Mouse (Mus musculus) lung, embryonic 15.5 days (tissue): ENCODE results near the gene Tubgcp3. TPM values are rescaled to one million over a fixed set of nuclear protein-coding genes. Genes with fewer than 3 reads are reported as not detected.
"Not testable (repeated sequence)": the region's sequence is repeated elsewhere in the genome, so short reads cannot be mapped to it uniquely, and the experiment has no call there.

Experiments
- ATAC-seq: fragments of 200-750 bp; cut with Nextera tagmentation; 2 replicates; pipeline ENCODE4 v1.8.0; 2017; ENCODE audit warnings: moderate number of reproducible peaks, borderline replicate concordance; ENCODE audit not compliant: low FRiP score, low TSS enrichment; ENCODE audit errors: extremely low read depth
- H3K27ac ChIP-seq: fragments of 300-500 bp; sonication (generic); 2 replicates; pipeline ENCODE4 v1.5.1; 2015; ENCODE audit warnings: moderate library complexity, mild to moderate bottlenecking, inconsistent platforms
- H3K27me3 ChIP-seq: fragments of 300-500 bp; sonication (generic); 2 replicates; pipeline ENCODE4 v1.6.1; 2015; ENCODE audit warnings: inconsistent platforms
- H3K36me3 ChIP-seq: fragments of 300-500 bp; sonication (generic); 2 replicates; pipeline ENCODE4 v1.6.1; 2015; ENCODE audit warnings: inconsistent platforms
- H3K4me1 ChIP-seq: fragments of 300-500 bp; sonication (generic); 2 replicates; pipeline ENCODE4 v1.6.1; 2015; ENCODE audit warnings: inconsistent platforms
- H3K4me2 ChIP-seq: fragments of 300-500 bp; sonication (generic); 2 replicates; pipeline ENCODE4 v1.6.1; 2015; ENCODE audit warnings: inconsistent platforms, mild to moderate bottlenecking, moderate library complexity
- H3K4me3 ChIP-seq: fragments of 300-500 bp; sonication (generic); 2 replicates; pipeline ENCODE4 v1.5.1; 2015; ENCODE audit warnings: mild to moderate bottlenecking, inconsistent platforms
- H3K9ac ChIP-seq: fragments of 300-500 bp; sonication (generic); 2 replicates; pipeline ENCODE4 v1.6.1; 2015; ENCODE audit warnings: inconsistent platforms
- H3K9me3 ChIP-seq: fragments of 300-500 bp; sonication (generic); 2 replicates; pipeline ENCODE4 v1.6.1; 2016; ENCODE audit warnings: inconsistent platforms
- WGBS: fragments of 180-500 bp; shearing (Covaris S2); methylation state at CpG from one replicate; pipeline ENCODE4 v1.1.7; 2015; 5-methylcytosine and 5-hydroxymethylcytosine counted together
- polyA plus RNA-seq: library from polyadenylated mRNA; unstranded; fragments of >200 nt; fragmentation: Nextera tagmentation; extraction: Ambion mirVana; gene quantifications from 2 replicates; pipeline ENCODE4 v1.2.1, GENCODE M21; 2015

Tubgcp3 gene
- polyA plus RNA-seq, 1 experiment from 2014 or later = 45.6 TPM

DNA sequence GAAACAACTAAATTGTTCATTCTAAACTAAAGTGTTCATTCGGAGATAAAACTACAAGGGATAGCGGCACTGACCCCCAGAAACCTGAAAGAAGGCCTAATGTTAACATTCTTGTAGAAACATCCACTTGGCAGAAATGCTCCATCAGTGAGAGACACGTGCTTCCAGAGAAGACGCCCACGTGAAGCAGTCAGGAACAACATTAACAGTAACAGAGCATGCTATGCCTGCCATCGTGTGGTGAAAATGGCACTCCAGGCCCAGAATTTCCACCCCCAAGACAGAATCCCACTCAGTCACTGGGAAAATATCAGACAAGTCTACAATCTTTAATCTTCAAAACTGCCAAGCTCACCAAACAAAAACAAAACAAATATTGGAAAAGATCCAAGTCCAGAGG lies 3.2 kb downstream of the Tubgcp3 start:
- 85% methylated on average over 6 of the region's 6 CpGs for WGBS
- no peak overlapping the region for H3K4me3 ChIP-seq

DNA sequence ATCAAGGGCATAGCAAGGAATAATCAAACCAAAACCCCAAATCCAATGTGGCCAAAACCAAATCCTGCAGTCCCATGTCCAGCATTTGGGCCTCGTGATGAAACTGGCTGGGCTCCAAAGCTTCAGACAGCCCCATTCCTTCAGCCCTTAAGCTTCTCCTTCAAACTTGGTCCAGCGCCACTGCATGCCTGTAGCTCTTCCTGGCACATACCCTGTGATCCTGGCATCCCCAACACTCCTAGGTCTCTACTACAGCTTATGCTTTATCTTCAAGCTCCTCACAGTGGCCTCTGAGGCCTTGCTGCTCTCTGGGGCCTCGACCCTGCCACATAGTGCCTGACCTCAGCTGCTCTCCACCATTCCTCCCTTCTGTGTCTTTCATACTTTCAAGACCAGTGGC lies 5.5 kb downstream of the Tubgcp3 start:
- WGBS = 73% methylated on average over 3 of the region's 3 CpGs
- H3K27ac ChIP-seq, H3K9ac ChIP-seq, H3K4me2 ChIP-seq, ATAC-seq, H3K4me3 ChIP-seq, H3K4me1 ChIP-seq, H3K27me3 ChIP-seq, H3K36me3 ChIP-seq, H3K9me3 ChIP-seq: not testable (repeated sequence)

More for the DNA sequence above, 3.2 kb downstream of the Tubgcp3 start:
- no peak overlapping the region for H3K9ac ChIP-seq
- H3K4me2 ChIP-seq = no peak overlapping the region
- 0 out of 2 replicates have a peak, but pooled peaks cover 3% of the 10 kb centered on the region for H3K27me3 ChIP-seq
- H3K27ac ChIP-seq = no peak overlapping the region
- ATAC-seq = no peak
- H3K9me3 ChIP-seq = no peaks in the 10 kb centered on the region
- H3K36me3 ChIP-seq = no peaks in the 10 kb centered on the region
- H3K4me1 ChIP-seq = peaks cover 16% of the 10 kb centered on the region; the same call in 1 of the 2 replicates

- H3K4me3 ChIP-seq = no peak overlapping the region
- no peaks in the 10 kb centered on the region for H3K9me3 ChIP-seq
- 67% methylated on average over 5 of the region's 5 CpGs for WGBS
- no peak overlapping the region for H3K9ac ChIP-seq
- no peaks in the 10 kb centered on the region for H3K4me1 ChIP-seq
- no peaks in the 10 kb centered on the region for H3K27me3 ChIP-seq
- no peak overlapping the region for H3K4me2 ChIP-seq
- peaks cover 16% of the 10 kb centered on the region; the same call in 1 of the 2 replicates for H3K36me3 ChIP-seq
- no peak overlapping the region for H3K27ac ChIP-seq
- no peak for ATAC-seq
Measured at GRCm38 (mm10) chr8:12663105-12663456, 9.0 kb downstream of the Tubgcp3 start.

DNA sequence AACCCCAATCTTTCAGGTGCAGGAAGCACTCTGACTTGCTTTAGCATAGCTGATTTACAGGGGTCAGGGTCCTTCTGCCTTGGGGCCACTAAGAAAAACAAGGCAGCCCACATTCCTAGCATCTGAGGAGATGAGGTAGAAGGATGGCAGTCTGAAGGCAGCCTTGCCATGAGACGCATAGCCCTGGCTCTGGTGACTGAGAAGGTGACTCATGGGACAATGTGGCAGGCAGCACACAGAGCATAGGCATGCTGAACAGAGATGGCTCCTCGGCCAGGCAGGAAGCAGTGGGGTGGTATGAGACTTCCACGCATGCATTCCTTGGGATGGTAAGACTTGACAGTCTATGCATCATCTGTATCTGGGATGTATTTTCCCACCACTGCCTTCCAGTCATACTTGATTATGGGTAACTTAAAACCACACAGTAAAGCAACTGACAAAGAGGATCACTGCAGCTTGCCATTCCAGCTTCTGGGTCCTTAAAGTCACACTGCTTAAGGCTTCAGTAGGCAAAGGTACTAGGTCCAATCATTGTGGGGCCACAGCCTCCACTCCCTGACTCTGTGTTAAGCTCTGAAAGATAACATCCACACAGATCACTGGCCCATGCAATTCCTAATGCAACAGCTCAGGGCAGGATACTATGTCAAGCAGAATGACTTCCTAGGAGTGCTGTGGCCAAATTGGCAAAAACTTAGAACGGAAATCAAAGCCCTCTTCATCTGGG lies 9.5 kb downstream of the Tubgcp3 start:
- WGBS = 90% methylated on average over 4 of the region's 4 CpGs
- H3K36me3 ChIP-seq = peaks cover 22% of the 10 kb centered on the region
- no peak for ATAC-seq
- H3K27me3 ChIP-seq = no peaks in the 10 kb centered on the region
- H3K9ac ChIP-seq = no peak overlapping the region
- H3K4me2 ChIP-seq = no peak overlapping the region
- H3K4me1 ChIP-seq = no peaks in the 10 kb centered on the region
- no peak overlapping the region for H3K27ac ChIP-seq
- H3K9me3 ChIP-seq = no peaks in the 10 kb centered on the region
- no peak overlapping the region for H3K4me3 ChIP-seq

DNA sequence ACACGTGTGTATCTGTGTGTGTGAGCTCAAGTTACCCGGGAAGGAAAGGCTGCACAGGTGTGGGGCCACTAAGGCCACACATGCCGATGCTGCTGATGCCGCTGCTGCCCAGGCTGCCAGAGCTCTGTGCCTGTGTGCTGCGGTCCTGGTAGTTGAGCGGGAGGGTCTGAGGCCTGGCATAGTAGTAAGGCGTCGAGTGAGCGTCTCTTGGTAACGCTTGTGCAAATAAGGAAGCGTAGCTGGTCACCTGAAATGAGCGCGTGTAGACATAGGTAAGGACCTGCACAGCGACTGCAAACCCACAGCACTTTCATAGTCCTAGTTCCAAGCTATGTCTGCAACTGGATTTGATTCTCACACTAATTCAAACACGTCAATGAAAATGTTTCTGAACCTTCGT lies 14.6 kb downstream of the Tubgcp3 start:
- ATAC-seq = no peak
- 83% methylated on average over 16 of the region's 16 CpGs for WGBS
- H3K36me3 ChIP-seq = peaks cover 68% of the 10 kb centered on the region
- H3K9ac ChIP-seq = no peak overlapping the region
- no peak overlapping the region for H3K4me3 ChIP-seq
- no peak overlapping the region for H3K4me2 ChIP-seq
- no peaks in the 10 kb centered on the region for H3K27me3 ChIP-seq
- no peaks in the 10 kb centered on the region for H3K9me3 ChIP-seq
- no peak overlapping the region for H3K27ac ChIP-seq
- H3K4me1 ChIP-seq = no peaks in the 10 kb centered on the region

GRCm38 (mm10) chr8:12651246-12651645 lies 20.8 kb downstream of the Tubgcp3 start:
- WGBS = 83% methylated on average over 4 of the region's 4 CpGs
- no peak for ATAC-seq
- H3K36me3 ChIP-seq = peaks cover 81% of the 10 kb centered on the region
- H3K27ac ChIP-seq = no peak overlapping the region
- no peaks in the 10 kb centered on the region for H3K27me3 ChIP-seq
- no peak overlapping the region for H3K4me2 ChIP-seq
- H3K9ac ChIP-seq = no peak overlapping the region
- no peaks in the 10 kb centered on the region for H3K9me3 ChIP-seq
- H3K4me3 ChIP-seq = no peak overlapping the region
- H3K4me1 ChIP-seq = no peaks in the 10 kb centered on the region

GRCm38 (mm10) chr8:12650495-12650894 lies 21.6 kb downstream of the Tubgcp3 start:
- Histone ChIP-seq H3K4me2 (no peak overlapping the region), H3K4me3 (no peak overlapping the region), H3K27ac (no peak overlapping the region), H3K36me3 (peaks cover 77% of the 10 kb centered on the region), H3K9me3 (no peaks in the 10 kb centered on the region), H3K4me1 (no peaks in the 10 kb centered on the region), H3K27me3 (no peaks in the 10 kb centered on the region), H3K9ac (no peak overlapping the region)
- ATAC-seq = no peak
- WGBS = 86% methylated on average over 4 of the region's 4 CpGs

DNA sequence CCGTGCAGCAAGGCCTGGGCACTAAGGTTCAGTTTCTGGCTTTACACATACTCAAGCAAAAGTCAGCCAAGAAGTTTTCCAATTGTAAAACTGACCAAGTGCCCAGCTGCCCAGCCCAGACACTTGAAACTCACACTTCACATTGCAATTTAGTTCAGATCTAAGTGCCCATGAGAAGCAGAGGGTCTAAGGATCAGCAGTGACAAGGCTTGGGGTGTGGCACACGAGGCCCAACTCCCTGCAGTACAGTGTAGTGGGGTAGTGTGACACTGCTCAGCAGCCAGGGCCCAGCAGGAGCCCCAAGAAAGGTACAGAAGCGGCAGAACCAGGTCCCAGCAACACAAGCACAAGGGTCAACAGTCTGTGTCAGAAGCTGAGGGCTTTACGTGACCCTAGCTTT lies 23.1 kb downstream of the Tubgcp3 start:
- ATAC-seq = no peak
- WGBS = 85% methylated on average over 4 of the region's 4 CpGs

GRCm38 (mm10) chr8:12646536-12646935 lies 25.5 kb downstream of the Tubgcp3 start:
- no peak for ATAC-seq
- peaks cover 48% of the 10 kb centered on the region for H3K36me3 ChIP-seq
- 59% methylated on average over 4 of the region's 4 CpGs for WGBS

More for the DNA sequence above, 23.1 kb downstream of the Tubgcp3 start:
- H3K9me3 ChIP-seq = no peaks in the 10 kb centered on the region
- no peaks in the 10 kb centered on the region for H3K4me1 ChIP-seq
- no peaks in the 10 kb centered on the region for H3K27me3 ChIP-seq
- H3K4me2 ChIP-seq = no peak overlapping the region
- H3K36me3 ChIP-seq = peaks cover 64% of the 10 kb centered on the region
- no peak overlapping the region for H3K4me3 ChIP-seq
- H3K27ac ChIP-seq = no peak overlapping the region
- H3K9ac ChIP-seq = no peak overlapping the region

DNA sequence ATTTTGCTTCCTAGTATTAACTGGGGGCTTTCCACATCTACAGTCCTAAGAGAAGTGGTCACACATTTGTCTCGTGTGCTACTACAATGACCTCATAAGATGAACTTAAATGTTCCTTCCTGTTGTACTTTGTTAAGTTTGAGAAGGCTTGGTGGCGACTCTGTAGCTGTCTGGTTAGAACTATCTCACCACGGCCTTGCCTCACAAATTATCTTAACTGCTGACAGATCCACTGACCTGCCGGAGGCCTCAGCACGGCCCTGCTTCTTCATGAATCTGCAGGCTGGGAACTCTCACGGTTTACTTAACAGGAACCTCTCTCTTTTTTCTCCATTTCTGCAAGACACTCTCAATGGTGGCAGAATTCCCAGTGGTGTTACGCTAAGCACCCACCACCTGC lies 27.2 kb downstream of the Tubgcp3 start:
- no peaks in the 10 kb centered on the region for H3K9me3 ChIP-seq
- 73% methylated on average over 7 of the region's 7 CpGs for WGBS
- ATAC-seq = no peak
- H3K4me3 ChIP-seq = no peak overlapping the region
- H3K36me3 ChIP-seq = peaks cover 49% of the 10 kb centered on the region
- H3K27me3 ChIP-seq = no peaks in the 10 kb centered on the region
- no peak overlapping the region for H3K9ac ChIP-seq
- no peaks in the 10 kb centered on the region for H3K4me1 ChIP-seq
- no peak overlapping the region for H3K4me2 ChIP-seq
- H3K27ac ChIP-seq = no peak overlapping the region

More at GRCm38 (mm10) chr8:12646536-12646935, 25.5 kb downstream of the Tubgcp3 start:
- no peak overlapping the region for H3K4me2 ChIP-seq
- H3K4me3 ChIP-seq = no peak overlapping the region
- H3K9me3 ChIP-seq = no peaks in the 10 kb centered on the region
- no peaks in the 10 kb centered on the region for H3K4me1 ChIP-seq
- no peak overlapping the region for H3K27ac ChIP-seq
- H3K27me3 ChIP-seq = no peaks in the 10 kb centered on the region
- no peak overlapping the region for H3K9ac ChIP-seq

- no peak for ATAC-seq
- Histone ChIP-seq H3K4me3 (no peak overlapping the region), H3K9me3 (no peaks in the 10 kb centered on the region), H3K27me3 (no peaks in the 10 kb centered on the region), H3K36me3 (peaks cover 49% of the 10 kb centered on the region), H3K27ac (no peak overlapping the region), H3K4me2 (no peak overlapping the region), H3K4me1 (no peaks in the 10 kb centered on the region), H3K9ac (no peak overlapping the region)
- WGBS = 82% methylated on average over 8 of the region's 8 CpGs
Measured at GRCm38 (mm10) chr8:12644341-12644740, 27.7 kb downstream of the Tubgcp3 start.

DNA sequence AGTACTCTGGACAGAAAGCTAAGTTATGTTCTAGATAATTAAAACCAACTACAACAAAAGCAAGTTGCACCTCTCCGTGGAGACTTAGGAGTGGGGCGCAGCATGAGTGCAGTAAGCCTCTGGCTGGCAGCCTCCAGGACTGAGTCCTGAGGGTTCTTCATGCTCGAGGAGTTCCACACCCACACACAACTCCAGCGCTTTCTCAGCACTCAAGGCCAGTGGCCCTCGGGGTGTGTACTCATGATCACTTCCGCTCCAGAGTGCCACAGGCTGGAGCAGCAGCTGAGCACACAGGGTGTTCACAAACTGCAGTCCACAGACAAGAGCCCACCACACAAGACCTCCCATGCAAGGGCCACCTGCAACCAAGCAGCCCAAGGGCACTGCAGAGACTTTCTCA lies 30.5 kb downstream of the Tubgcp3 start:
- no peak overlapping the region for H3K4me3 ChIP-seq
- H3K4me1 ChIP-seq = no peaks in the 10 kb centered on the region
- peaks cover 52% of the 10 kb centered on the region for H3K36me3 ChIP-seq
- H3K4me2 ChIP-seq = no peak overlapping the region
- no peaks in the 10 kb centered on the region for H3K27me3 ChIP-seq
- no peaks in the 10 kb centered on the region for H3K9me3 ChIP-seq
- H3K27ac ChIP-seq = no peak overlapping the region
- 86% methylated on average over 6 of the region's 6 CpGs for WGBS
- H3K9ac ChIP-seq = no peak overlapping the region
- no peak for ATAC-seq

DNA sequence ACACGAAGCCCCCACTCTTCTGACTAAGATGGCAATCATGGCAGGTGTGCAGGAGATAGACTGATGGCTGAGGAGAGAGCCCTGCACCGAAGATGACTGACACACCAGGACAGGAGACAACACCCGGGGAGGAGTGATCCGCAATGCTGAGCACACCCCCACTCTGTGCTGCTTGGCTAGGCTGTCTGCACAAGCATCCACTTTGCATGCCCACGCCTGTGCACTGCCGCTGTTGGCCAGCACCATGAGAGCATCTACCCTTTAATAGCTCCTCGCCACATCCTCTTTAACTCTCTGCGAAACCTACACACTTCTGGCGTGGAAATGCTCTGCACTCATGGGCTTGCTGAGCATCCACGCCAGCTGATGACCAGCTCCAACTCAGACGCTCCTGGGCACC lies 33.6 kb downstream of the Tubgcp3 start:
- 90% methylated on average over 11 of the region's 11 CpGs for WGBS
- H3K36me3 ChIP-seq = peaks cover 54% of the 10 kb centered on the region

More for the DNA sequence above, 33.6 kb downstream of the Tubgcp3 start:
- H3K27ac ChIP-seq = no peak overlapping the region
- no peaks in the 10 kb centered on the region for H3K4me1 ChIP-seq
- H3K27me3 ChIP-seq = no peaks in the 10 kb centered on the region
- H3K9ac ChIP-seq = no peak overlapping the region
- no peaks in the 10 kb centered on the region for H3K9me3 ChIP-seq
- no peak overlapping the region for H3K4me3 ChIP-seq
- no peak overlapping the region for H3K4me2 ChIP-seq
- ATAC-seq = no peak
